Mouse (Mus musculus) heart, adult 8-10 months (tissue): ENCODE measurements around the gene Gm20661. TPM values are rescaled to one million over a fixed set of nuclear protein-coding genes. Genes with fewer than 3 reads are reported as not detected.

Source experiments
- DNase-seq: peaks from one replicate; pipeline ENCODE4 v3.0.0; 2022; ENCODE audit warnings: low spot score
- total RNA-seq, 4 experiments: library from RNA; stranded (reverse); gene quantifications; 2 replicates each; pipeline ENCODE4 v1.2.4; 2022

Gene Gm20661
- total RNA-seq, result under 1 TPM in 1 of 4 experiments, not detected in 3; 0.25 TPM

DNA sequence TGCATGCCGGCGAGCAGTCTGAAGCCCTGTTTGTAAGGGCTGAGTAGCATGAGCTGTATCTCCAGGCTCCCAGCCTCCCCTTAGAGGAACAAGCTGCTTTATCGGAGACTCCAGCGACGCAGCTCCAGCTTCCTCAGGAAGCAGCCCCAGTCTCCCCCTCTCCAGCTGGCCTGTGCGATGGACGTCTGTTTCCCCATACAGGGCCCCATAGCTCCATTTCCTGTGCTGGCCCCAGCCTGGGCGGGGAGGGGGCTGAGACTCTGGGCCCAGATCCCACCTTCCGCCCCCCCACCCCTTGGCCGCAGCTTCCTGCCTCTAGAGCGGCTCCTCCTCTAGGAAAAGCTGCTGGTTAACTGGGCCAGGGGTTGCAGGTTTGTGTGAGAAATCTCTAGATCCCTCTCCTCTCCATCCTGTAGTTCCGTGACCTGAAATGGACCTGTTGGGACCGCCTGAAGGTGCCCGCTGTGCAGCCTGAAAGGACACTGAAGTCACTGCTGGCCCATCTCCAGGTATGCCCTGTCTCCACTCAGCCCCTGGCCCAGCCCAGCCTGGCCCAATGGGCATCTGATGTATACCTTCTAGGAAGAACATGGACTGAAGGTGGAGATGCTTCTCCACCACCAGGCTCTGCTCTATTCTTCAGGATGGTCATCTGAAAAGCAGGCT, at the start of gene Gm20661:
Gene Gm20661 (plus strand): TSS at position 378 of the 666 bp plus-strand sequence.
- peak; percentile 88 for DNase-seq

DNA sequence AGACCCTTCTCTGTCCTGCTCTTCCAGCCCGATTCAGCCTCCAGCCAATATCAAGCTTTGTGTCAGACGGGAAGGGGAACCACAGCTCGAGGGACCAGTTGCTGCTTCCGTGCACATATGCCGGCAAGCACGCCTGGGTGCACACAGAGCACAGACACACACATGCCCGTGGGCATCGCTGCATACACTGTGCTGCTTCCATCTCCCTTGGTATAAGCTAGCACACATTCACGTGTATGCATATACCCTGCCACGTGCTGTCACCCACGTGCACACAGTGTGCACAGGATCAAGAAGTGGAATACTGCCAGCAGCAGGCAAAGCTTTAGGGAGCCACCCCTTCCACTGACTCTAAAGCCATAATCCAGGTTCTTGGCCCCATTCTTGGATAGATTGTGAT, 48.7 kb upstream of the Gm20661 start:
- DNase-seq, result no peak

DNA sequence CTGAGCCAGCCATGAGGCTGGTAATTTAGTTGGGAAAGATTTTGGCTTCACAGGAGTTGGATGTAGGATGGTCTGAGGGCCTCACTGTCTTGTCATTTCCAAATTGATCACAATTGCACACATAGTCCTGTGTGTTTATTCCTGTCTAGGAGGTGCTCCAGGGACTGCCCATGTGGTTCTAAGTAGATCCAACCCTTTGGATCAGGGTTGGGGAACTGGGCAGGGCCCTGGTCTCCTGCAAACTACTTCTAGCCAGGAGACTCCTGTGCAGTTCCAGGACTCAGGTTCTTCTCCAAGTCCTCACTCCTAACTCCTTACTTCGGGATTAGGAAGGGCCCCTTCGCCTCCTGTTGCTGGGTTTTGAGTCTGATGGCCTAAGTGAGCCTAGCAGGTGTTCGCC, 47.5 kb upstream of the Gm20661 start, which contains the start of gene Camkv:
Gene Camkv (plus strand): TSS at position 301 of the 400 bp plus-strand sequence.
- no peak for DNase-seq

DNA sequence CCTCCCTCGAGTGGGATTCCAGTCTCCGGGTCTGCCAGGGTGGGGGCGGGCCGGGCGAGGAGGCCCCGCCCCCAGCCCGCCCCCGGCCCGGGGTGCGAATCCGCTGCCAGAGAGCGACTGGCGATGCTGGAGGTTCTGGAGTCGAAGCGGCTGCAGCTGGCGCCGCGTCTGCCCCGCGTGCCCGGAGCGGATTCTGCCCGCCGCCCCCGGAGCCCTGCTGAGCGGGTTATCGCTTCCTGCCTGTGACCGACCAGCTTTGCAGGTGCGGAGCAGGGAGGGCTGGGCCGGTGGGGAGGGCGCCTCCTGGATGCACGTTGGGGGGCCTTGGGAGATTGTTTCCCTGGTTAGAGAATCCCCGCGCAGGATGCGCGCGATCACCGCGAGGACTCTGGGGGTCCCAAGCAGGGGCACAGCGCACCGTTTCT, 47.1 kb upstream of the Gm20661 start:
- no peak for DNase-seq

DNA sequence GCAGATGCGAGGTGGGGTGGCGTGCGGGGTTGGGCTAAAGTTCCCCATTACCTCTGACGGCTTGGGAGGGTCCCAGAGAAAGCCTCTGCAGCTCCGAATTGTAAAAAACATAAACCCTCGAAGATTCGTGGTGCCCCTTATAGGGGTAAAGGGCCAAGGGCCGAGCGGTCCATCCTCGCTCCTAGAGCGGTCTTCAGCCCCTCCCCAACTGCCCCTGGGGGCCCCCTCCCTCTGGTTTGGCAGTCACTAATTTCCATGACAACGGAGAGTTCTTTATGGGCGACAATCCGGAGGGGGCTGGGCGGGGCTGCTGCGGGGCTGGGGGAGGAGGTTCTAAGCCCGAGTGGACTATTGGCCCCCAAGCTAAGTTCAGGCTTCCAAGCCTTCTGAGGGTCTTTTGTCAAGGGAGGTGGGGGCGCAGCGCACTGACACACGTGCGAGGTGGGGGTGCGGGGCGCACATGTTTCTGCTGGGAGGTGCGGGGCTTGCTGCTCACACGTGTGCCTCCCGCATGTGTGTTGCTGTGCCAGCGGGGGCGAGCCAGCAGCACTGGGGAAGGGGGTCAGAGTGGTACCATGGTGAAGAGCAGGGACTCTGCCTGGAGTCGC, 46.5 kb upstream of the Gm20661 start:
- DNase-seq, result no peak

DNA sequence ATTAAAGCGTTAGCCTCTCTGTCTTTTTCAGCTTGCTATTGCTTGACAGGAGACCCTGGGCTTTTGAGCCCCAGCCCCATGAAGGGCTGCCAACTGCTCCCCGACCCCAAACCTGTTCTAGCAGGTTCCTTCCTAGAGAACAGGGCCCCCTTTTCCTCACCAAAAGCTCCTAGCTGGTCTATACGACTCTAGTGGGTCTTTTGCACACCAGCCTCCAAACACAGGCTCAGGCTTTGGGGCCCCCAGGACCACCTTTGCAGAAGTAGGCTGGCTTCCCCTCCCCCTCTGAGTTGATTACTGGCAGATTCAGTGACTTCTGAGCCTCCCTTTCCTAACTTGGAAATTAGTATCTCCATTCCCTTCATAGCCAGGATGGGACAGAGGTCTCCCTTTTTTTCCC, 46.0 kb upstream of the Gm20661 start:
- DNase-seq, result no peak

DNA sequence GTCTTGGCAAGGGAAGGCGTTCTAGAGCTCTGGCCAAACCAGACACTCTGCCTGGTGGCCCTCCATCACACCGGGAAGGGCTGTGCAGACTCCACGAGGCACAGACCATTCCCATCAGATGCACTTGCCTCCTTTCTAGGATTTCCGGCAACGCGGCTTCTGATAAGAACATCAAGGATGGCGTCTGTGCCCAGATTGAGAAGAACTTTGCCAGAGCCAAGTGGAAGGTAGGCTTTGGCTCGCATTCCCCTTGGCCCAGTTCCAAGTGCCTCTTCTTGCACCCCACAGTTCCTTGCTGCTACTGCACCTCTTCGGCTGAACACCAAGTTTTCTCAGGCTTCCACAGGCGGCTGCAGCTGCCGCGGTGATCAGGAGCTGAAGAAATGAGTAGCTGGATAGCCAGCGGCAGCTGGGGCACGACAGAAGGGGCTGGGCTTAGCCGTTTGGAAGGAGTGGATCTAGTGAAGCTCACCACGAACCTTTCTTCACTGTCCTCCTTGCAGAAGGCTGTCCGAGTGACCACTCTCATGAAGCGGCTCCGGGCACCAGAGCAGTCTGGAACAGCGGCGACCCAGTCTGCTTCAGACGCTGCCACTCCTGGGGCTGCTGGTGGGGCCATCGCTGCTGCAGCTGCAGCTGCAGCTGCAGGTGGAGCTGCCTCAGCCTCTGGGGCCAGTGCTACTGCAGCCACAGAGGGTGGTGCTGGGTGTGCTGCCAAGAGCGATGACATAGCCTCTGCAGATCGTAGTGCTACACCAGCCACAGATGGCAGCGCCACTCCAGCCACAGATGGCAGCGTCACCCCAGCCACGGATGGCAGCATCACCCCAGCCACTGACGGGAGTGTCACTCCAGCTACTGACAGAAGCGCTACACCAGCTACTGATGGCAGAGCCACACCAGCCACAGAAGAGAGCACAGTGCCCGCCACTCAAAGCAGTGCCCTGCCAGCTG, 35.3 kb upstream of the Gm20661 start:
- DNase-seq, result no peak

DNA sequence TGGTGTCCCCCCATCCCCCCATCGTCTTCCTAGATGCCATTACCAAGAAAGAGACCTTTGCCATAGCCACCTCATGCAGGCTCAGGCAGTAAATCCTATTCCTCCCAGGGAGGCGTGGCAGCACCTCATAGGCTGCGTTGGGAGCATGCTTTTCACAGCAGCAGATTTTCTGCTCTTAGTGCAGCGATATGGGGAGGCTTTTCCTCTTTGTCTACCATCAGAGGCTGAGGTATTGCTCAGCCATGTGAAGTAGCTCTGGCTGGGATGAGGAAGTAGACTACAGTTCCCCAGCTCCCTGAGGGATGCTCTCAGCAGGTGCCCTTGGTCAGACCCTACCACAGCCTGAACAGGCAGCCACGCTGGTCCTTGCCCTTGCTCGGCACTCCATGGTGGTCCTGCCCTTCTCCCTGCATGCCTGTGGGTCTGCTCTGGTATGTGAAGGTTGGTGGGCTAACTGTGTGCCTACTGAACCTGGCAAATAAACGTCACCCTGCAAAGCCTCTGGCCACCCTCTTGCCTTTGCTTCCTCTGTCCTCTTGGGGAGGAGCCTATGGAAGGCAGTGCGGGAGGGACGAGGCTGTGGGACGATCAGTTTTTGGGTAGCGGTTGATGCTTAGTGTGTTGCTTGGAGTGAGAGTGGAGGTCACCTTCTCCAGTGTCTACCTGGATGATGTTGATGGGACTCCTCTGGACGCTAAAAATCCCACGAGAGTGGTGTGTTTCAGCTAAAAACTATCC, 33.5 kb upstream of the Gm20661 start:
- no peak for DNase-seq

DNA sequence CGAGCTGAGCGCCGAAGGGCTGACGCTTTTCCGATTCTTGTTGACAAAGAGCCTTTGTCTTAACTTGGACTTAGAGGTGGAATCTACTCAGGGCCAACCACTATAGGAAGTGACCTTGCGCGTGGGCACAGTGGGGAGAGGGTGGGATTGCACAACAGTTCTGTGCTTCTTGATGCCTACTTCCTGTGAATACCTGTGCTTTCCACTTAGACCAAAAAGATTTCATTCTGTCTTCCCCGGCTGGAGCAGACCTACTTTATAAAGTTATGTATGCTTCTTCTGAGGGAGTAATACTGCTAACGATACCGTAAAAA, 33.0 kb upstream of the Gm20661 start, which contains the start of gene Traip:
Gene Traip (plus strand): TSS at position 215 of the 314 bp plus-strand sequence.
- DNase-seq, result no peak

DNA sequence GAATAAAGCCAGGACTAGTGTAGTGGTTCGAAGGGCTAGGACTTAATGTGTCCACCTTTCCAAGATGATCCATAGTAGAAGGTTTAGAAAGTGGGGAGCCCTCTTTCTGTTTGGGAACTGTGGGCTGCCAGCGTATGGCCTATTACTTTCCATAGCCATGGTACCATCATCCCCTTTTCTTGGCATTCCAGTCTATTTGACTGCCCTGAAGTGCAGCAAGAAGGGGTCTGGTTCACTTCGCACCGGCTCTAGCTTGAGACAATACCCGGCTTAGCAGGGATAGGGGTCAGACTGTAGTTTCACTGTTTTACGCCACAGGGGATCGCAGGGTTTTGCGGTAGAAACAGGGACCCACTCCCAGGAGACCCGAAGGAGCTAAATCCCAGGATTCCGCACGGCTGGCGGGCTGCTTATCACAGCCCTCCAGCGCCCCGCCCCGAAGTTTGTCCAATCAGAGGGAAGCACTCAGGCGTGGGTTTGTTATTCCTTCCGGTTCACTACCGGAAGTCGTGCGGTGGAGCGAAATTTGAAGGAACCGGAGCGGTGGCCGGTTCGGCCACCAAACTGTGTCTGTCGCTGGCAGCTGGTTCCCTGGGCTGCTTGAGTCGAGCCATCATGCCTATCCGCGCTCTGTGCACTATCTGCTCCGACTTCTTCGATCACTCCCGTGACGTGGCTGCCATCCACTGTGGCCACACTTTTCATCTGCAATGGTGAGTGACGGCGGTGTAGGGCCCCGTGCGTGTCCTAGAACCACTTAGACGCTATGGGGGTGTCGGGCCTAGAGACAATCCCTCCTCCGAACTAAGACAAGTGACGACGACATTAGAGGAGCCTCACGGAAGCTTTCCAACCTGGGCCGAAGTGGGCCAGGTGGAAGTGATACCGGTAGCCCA, 32.1 kb upstream of the Gm20661 start:
- peak; percentile 93 for DNase-seq

DNA sequence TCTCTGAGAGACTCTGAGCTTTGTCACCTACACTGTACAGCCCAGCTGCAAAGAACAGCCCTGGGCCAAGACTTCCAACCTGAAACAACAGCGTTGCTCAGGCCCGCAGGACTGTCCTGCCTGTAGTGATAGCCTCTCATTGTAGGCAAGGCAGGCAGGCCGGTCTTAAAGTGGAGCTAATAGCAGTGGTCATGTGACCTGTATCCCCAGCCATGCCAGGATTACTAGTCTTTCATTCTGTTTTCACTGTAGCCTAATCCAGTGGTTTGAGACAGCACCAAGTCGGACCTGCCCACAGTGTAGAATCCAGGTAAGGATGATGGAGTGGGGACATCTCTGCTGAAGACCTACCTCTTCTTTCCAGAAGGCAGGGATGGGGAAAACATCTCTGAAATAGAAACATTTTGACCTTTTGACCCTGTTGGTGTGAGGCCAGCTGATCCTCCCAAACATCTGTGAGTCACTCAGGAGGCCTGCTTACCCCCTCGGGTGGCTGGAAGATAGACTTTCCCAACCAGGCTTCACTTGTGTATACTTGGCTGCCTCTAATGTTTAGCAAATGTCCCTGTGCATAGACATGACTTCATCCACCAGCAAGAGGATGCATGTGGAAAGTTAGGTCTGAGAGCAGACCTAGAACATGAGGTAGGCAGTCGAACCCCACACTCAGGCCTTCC, 27.1 kb upstream of the Gm20661 start:
- no peak for DNase-seq

DNA sequence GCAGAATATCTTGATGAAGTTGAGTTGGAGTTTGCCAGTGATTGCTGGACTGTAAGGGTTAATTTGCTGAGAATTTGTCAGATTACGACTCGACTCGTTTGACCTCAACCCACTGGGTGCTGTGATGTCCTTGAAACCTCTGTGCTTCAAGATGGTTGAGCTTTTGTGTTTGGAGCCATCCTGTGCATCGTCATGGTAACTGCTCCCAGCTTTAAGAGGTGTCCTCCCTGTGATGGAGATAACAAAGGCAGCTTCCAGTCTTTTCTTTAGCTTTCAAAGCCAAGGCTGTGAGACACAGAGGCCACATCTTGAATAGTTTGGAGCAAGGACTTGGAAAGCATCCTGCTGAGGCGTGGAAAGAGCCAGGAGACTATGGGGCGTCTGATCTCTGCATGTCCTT, 25.7 kb upstream of the Gm20661 start:
- DNase-seq, result no peak

DNA sequence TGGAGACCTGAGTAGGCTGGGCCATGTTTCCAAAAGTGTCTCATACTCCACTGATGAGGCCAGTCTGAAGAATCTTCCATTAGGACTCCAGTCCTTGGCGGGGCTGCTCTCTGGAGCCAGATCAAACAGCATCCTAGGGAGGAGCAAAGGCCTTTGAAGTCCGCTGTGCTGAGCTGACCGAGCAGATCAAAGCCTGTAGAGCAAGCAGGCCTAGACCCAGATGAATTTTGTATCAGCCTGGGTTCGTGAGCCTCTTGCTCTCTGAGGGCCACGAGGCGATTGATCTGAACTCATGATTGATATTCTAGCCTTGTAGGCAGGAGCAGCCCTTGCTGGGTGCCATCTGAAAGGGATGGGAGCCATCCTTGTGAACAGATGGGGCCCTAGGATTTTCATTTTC, 23.0 kb upstream of the Gm20661 start:
- no peak for DNase-seq

DNA sequence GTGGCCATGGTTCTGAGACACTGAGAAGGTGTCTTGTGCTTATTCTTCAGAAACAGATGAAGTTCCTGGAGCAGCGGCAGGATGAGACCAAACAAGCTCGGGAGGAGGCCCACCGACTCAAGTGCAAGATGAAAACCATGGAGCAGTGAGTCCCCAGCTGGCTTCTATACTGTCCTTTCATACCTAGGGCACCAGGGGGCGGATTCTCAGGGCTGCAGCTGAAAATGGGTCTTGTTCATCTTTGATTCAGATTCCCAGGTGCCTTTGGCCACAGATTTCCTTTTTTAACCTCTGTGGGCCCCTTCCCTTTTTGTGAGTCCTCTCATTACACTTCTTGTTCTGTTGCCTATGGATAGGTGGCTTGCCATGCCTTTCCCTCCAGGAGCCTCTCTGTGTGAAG, 21.9 kb upstream of the Gm20661 start:
- no peak for DNase-seq

DNA sequence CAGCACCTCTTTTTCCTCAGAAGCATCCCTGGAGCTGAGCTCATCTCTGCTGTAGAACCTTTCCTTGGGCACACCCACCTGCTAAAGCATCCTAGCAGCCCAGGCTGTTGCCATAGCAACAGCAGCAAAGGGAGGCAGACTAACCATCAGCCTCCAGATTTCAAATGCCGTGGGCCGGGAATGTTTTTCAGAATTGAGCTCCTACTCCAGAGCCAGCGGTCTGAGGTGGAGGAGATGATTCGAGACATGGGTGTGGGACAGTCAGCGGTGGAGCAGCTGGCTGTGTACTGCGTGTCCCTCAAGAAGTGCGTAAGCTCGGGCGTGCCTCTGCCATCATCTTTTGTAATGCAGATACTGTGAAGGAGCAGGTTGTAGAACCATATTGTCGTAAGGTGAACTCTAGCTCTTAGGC, 21.5 kb upstream of the Gm20661 start:
- DNase-seq, result no peak

DNA sequence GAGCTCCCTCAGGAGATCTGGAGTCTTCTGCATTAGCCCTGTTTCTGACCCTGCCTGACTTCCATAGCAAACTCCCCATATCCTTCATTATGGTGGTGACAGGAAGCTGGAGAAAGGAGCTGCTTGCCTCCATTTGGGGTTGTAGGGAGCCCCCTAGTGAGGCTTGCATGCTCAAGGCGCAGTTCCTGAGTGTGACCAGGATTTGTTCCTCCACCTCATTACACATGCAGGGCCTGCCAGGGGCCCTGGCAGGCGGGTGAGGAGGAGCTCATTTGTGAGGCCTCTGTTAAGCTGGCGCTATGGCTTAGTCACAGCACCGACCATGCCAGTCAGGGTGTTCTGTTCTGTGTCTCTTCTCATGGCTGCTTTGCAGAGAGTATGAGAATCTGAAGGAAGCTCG, 21.0 kb upstream of the Gm20661 start:
- no peak for DNase-seq

DNA sequence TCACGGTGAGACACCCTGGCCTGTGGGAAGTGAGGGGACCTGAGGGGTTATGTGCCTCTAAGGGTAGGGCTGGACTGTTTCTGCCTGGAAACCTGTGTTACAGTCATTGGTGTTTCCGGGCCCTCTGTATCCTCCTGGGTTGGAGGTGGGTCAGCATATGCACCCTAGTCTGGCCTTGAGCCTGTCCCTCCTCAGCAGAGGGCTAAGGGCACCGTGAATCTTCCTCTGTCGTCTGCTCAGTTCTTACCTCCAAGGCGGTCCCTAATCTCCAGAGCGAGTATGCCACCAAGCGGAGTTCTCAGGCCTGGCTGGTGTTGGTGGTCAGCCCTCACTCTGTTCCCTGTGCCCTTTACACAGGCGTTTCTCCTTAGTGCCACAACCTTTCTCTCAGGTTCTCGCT, 19.9 kb upstream of the Gm20661 start:
- DNase-seq, result no peak

DNA sequence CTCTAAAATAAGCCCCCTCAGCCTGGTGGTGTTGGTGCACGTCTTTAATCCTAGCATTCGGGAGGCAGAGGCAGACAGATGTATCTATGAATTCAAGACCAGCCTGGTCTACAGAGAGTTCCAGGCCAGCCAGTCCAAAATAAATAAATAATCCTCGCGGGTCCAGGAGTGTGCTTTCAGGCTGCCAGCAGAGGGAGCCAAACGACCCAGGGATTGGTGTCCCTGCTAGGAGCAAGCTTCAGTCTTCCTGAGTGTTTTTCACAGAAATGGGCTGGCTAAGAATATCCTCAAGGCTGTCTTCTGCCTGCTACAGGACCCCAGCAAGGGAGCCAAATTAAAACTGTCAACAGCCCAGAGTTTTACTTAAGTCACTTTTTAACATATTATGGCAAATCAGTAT, 19.2 kb upstream of the Gm20661 start:
- peak; percentile 74 for DNase-seq

DNA sequence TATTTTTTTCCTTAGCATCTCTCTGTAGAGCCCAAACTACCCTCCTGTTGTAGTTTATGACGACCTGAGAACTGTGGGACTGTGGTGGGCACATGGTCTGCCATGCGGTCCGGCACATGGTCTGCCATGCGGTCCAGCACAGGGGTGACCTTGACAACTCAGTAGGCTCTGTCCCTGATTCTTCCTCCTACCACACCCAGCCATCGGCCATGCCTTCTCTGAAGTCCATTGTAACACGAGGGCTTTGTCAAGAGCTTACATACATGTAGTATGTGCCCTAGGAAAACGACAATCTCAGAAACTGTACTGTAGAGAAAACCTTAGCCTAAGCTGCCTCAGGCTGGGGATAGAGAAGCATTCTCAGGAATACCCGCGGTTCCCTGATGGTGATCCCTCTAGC, 18.2 kb upstream of the Gm20661 start:
- DNase-seq, result no peak

DNA sequence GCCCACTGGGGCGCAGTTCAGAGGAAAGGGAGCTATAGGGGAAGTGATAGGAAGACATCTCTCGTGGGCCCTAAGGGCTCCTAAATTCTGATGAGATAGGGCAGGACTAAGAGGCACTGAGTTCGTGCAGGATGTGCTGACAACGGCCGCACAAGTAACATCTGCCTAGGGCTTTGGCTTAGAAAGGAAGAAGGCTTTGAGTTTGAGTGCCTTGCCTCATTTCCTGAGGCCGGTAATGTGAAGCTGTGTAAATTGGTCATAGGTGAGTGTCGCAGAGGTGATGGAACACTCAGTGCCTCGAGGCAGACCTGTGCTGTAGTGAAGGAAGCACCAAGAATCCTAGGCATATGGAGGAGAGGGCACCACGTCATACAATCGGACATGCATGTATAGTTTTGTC, 16.2 kb upstream of the Gm20661 start:
- no peak for DNase-seq
